Mouse (Mus musculus): ENCODE measurements at regions not wholly inside any gene's neighbourhood (a gene's known extent, or its start where the extent isn't known, plus 50 kb on each side); places are given as distances from the start of the nearest gene placed in this dataset.

DNA sequence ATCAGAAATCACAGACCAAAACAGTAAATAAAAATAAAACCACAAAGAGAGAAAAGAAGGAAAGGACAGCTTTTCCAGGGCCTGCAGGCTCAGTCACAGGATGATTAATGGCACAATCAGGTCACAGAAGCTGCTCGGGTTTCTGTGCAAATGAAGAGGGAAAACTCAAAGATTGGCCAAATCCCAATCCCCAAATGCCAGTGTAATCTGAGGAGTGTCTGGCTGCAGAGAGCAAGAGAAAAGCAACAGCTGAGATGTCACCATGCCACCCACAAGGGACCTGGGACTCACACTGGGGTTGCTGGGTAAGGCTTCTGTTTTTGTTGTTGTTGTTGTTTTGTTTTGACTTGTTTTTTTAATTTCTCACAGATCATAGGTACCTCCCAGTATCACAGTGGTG is 261.5 kb upstream of the Hs6st1 start:
- no peaks in the 10 kb centered on the region for H3K9me3 ChIP-seq (ENCODE audit: control insufficient read depth, low read length)
- H3K4me1 ChIP-seq (ENCODE audit: control insufficient read depth, insufficient read depth, low read length): peaks cover 3% of the 10 kb centered on the region
- H3K9ac ChIP-seq (replicated peaks; ENCODE audit: low read length): no peak overlapping the region
- no peak overlapping the region for H3K27ac ChIP-seq (replicated peaks; ENCODE audit: low read depth, low read length)
- no peak overlapping the region for H3K4me3 ChIP-seq (replicated peaks; ENCODE audit: low read depth, low read length)
- ATAC-seq (ENCODE audit: low FRiP score, low TSS enrichment) (no peak), DNase-seq (no peak)
- no peak overlapping the region for H3K4me2 ChIP-seq (ENCODE audit: low read length)
- WGBS: 42% methylated on average over 1 of the region's 1 CpGs
- no peaks in the 10 kb centered on the region for H3K27me3 ChIP-seq (ENCODE audit: control insufficient read depth, insufficient read depth, low read length)
- no peaks in the 10 kb centered on the region for H3K36me3 ChIP-seq (ENCODE audit: control insufficient read depth, insufficient read depth, low read length)

DNA sequence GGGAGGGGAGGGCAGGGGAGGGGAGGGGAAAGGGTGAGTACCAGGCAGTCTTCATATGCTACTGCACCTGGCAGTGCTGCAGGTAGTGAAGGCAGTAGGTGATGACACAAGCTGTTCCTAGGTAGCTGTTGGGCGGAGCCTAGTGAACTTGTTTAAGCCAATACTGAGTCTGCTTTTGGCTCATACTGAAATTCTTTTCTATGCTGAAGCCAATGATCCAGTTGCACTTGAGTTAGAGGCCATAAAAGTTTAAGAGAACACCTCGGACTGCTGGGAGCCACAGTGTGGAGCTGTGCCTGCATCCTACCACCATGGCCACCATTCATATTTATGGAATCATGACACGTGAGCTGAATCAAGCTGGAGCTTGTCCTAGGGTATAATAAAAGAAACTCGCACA is 259.3 kb upstream of the Hs6st1 start:
- H3K4me2 ChIP-seq (ENCODE audit: low read length): no peak overlapping the region
- ATAC-seq (ENCODE audit: low FRiP score, low TSS enrichment) (no peak), DNase-seq (no peak)
- WGBS: 89% methylated on average over 4 of the region's 4 CpGs
- H3K9me3 ChIP-seq (ENCODE audit: control insufficient read depth, low read length): no peaks in the 10 kb centered on the region
- H3K9ac ChIP-seq (replicated peaks; ENCODE audit: low read length): no peak overlapping the region
- H3K27ac ChIP-seq (replicated peaks; ENCODE audit: low read depth, low read length): no peak overlapping the region
- H3K36me3 ChIP-seq (ENCODE audit: control insufficient read depth, insufficient read depth, low read length): no peaks in the 10 kb centered on the region
- H3K4me3 ChIP-seq (replicated peaks; ENCODE audit: low read depth, low read length): no peak overlapping the region
- peaks cover 3% of the 10 kb centered on the region for H3K4me1 ChIP-seq (ENCODE audit: control insufficient read depth, insufficient read depth, low read length)
- H3K27me3 ChIP-seq (ENCODE audit: control insufficient read depth, insufficient read depth, low read length): no peaks in the 10 kb centered on the region

DNA sequence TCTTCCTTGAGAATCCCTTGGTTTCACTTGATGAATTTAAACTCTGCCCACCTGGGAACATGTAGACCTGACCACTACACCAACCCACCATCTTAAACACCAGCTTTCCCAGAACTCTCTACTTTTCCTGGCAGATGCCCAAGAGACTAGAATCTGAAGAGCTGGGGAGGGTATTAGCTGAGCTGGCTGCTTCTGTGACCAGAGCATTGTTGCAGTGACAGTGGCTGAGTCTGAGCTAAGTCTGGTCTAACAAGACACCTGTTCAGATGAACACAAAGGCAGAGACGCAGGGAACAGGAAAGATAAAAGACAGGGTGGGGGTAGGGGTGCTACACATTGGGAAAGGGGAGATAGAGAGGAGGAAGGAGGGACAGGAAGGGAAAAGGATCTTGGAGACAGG is 258.9 kb upstream of the Hs6st1 start:
- H3K27me3 ChIP-seq (ENCODE audit: control insufficient read depth, insufficient read depth, low read length): no peaks in the 10 kb centered on the region
- H3K4me1 ChIP-seq (ENCODE audit: control insufficient read depth, insufficient read depth, low read length): peaks cover 3% of the 10 kb centered on the region
- H3K36me3 ChIP-seq (ENCODE audit: control insufficient read depth, insufficient read depth, low read length): no peaks in the 10 kb centered on the region
- no peak overlapping the region for H3K27ac ChIP-seq (replicated peaks; ENCODE audit: low read depth, low read length)
- H3K9me3 ChIP-seq (ENCODE audit: control insufficient read depth, low read length): no peaks in the 10 kb centered on the region
- no peak overlapping the region for H3K9ac ChIP-seq (replicated peaks; ENCODE audit: low read length)
- DNase-seq (peak; percentile 17), ATAC-seq (ENCODE audit: low FRiP score, low TSS enrichment) (no peak)
- WGBS: 57% methylated on average over 1 of the region's 1 CpGs
- no peak overlapping the region for H3K4me3 ChIP-seq (replicated peaks; ENCODE audit: low read depth, low read length)
- H3K4me2 ChIP-seq (ENCODE audit: low read length): no peak overlapping the region

DNA sequence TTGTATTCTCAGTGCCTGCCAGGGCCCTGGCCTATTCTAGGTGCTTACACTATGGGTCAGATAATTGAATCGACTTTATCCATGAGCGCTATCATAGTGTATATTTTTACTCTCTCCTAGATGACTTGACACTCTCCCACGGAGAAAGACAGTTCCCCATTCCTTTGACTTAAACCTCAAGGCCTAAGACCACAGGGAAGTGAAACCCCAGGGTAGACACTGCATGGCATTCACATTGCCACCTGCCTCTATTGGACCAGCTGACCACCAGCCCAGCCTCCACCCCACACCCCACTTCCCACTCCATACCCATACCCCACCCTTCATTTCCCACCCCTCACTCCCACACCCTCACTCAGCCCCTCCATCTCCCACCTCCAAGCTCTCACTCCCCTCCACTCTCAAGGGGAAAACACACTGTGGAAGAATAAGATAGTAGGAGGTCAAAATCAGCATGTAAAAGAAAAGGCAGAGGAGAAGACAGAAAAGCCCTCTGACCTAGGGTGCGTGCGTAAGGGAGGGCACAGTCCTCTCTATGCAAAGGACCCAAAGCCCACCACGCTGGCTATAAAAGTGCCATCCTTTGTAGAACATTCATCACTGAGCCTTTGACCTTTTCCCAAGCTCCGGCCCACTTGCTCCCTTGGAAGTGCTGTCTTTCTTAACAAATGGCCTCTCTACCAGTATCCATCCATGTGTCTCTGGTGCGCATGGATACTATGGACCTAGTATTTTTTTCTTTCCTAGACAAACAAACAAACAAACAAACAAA is 257.4 kb upstream of the Hs6st1 start:
- no peak overlapping the region for H3K4me3 ChIP-seq (replicated peaks; ENCODE audit: low read depth, low read length)
- no peak overlapping the region for H3K9ac ChIP-seq (replicated peaks; ENCODE audit: low read length)
- H3K4me1 ChIP-seq (ENCODE audit: control insufficient read depth, insufficient read depth, low read length): peaks cover under 1% of the 10 kb centered on the region
- H3K4me2 ChIP-seq (ENCODE audit: low read length): no peak overlapping the region
- no peaks in the 10 kb centered on the region for H3K36me3 ChIP-seq (ENCODE audit: control insufficient read depth, insufficient read depth, low read length)
- H3K9me3 ChIP-seq (ENCODE audit: control insufficient read depth, low read length): no peaks in the 10 kb centered on the region
- ATAC-seq (ENCODE audit: low FRiP score, low TSS enrichment): no peak
- H3K27ac ChIP-seq (replicated peaks; ENCODE audit: low read depth, low read length): no peak overlapping the region
- WGBS: 90% methylated on average over 8 of the region's 8 CpGs
- no peaks in the 10 kb centered on the region for H3K27me3 ChIP-seq (ENCODE audit: control insufficient read depth, insufficient read depth, low read length)
- DNase-seq: no peak

DNA sequence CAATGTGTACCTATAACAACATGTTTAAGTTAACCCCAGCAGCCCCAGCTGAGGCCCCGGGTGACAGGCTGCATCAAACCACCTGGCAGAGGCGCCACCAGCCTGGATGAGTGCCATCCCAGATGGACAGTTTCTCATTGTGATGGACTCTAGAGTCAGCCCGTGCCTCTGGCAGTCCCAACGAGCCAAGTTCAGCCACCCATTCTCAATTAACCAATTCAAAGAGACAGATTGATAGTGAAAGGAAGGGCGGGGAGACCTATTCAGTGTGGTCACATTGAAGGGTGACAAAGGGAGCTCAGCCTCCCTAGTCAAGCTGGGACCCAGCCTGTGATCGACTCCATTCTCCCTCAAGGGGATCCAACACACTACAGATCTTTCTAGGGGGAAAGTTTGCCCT is 256.8 kb upstream of the Hs6st1 start:
- Histone ChIP-seq H3K27me3 (ENCODE audit: control insufficient read depth, insufficient read depth, low read length) (no peaks in the 10 kb centered on the region), H3K27ac (replicated peaks; ENCODE audit: low read depth, low read length) (no peak overlapping the region), H3K36me3 (ENCODE audit: control insufficient read depth, insufficient read depth, low read length) (no peaks in the 10 kb centered on the region), H3K9ac (replicated peaks; ENCODE audit: low read length) (no peak overlapping the region), H3K4me2 (ENCODE audit: low read length) (no peak overlapping the region), H3K4me3 (replicated peaks; ENCODE audit: low read depth, low read length) (no peak overlapping the region), H3K9me3 (ENCODE audit: control insufficient read depth, low read length) (no peaks in the 10 kb centered on the region), H3K4me1 (ENCODE audit: control insufficient read depth, insufficient read depth, low read length) (no peaks in the 10 kb centered on the region; the same call in 1 of the 2 replicates)
- DNase-seq (peak; percentile 28), ATAC-seq (ENCODE audit: low FRiP score, low TSS enrichment) (no peak)
- 53% methylated on average over 6 of the region's 6 CpGs for WGBS

DNA sequence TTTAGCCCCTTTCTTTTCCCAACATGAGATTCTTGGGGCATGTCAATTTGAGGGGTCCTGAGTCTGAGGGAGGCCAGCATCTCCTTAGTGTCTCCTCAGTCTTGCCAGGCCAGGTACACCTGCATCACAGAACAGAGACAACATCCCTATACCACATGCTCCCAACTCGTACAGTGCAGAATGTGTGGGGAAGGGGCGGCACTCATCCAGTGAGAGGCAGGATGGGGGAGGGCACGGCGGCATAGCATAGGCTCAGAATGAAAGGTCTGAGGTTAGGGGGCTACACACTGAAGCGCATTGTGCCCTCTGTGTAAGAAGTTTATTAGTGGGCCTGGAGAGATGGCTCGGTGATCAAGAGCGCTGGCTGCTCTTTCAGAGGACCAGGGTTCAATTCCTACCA is 256.4 kb upstream of the Hs6st1 start:
- no peak for ATAC-seq (ENCODE audit: low FRiP score, low TSS enrichment)

DNA sequence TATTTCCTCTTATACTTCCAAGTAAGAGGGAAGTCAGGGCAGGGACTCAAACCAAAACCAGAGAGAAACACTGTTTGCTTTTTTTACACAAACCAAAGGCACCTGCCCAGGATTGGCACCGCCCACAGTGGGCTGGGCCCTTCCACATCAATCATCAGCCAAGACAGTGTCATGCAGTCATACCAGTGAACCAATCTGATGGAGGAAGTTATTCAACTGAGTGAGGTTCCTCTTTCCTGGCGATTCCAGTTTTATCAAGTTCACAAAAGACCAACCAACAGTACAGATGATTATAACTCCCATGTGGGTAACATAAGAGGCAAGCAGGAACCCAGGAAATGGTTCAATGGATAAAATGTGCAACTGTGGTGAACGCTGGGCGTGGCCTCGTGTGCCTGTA is 254.6 kb upstream of the Hs6st1 start:
- H3K4me3 ChIP-seq (replicated peaks; ENCODE audit: low read depth, low read length): no peak overlapping the region
- no peaks in the 10 kb centered on the region for H3K27me3 ChIP-seq (ENCODE audit: control insufficient read depth, insufficient read depth, low read length)
- H3K27ac ChIP-seq (replicated peaks; ENCODE audit: low read depth, low read length): no peak overlapping the region
- no peaks in the 10 kb centered on the region for H3K9me3 ChIP-seq (ENCODE audit: control insufficient read depth, low read length)
- 96% methylated on average over 5 of the region's 5 CpGs for WGBS
- H3K4me1 ChIP-seq (ENCODE audit: control insufficient read depth, insufficient read depth, low read length): no peaks in the 10 kb centered on the region; the same call in 1 of the 2 replicates
- ATAC-seq (ENCODE audit: low FRiP score, low TSS enrichment): no peak
- H3K9ac ChIP-seq (replicated peaks; ENCODE audit: low read length): no peak overlapping the region
- DNase-seq: no peak
- no peak overlapping the region for H3K4me2 ChIP-seq (ENCODE audit: low read length)
- no peaks in the 10 kb centered on the region for H3K36me3 ChIP-seq (ENCODE audit: control insufficient read depth, insufficient read depth, low read length)

More for the DNA sequence above, 256.4 kb upstream of the Hs6st1 start:
- H3K27me3 ChIP-seq (ENCODE audit: control insufficient read depth, insufficient read depth, low read length): no peaks in the 10 kb centered on the region
- no peaks in the 10 kb centered on the region for H3K9me3 ChIP-seq (ENCODE audit: control insufficient read depth, low read length)
- WGBS: 89% methylated on average over 7 of the region's 7 CpGs
- no peak overlapping the region for H3K4me2 ChIP-seq (ENCODE audit: low read length)
- no peaks in the 10 kb centered on the region; the same call in 1 of the 2 replicates for H3K4me1 ChIP-seq (ENCODE audit: control insufficient read depth, insufficient read depth, low read length)
- H3K4me3 ChIP-seq (replicated peaks; ENCODE audit: low read depth, low read length): no peak overlapping the region
- no peaks in the 10 kb centered on the region for H3K36me3 ChIP-seq (ENCODE audit: control insufficient read depth, insufficient read depth, low read length)
- H3K27ac ChIP-seq (replicated peaks; ENCODE audit: low read depth, low read length): no peak overlapping the region
- DNase-seq: no peak
- H3K9ac ChIP-seq (replicated peaks; ENCODE audit: low read length): no peak overlapping the region

DNA sequence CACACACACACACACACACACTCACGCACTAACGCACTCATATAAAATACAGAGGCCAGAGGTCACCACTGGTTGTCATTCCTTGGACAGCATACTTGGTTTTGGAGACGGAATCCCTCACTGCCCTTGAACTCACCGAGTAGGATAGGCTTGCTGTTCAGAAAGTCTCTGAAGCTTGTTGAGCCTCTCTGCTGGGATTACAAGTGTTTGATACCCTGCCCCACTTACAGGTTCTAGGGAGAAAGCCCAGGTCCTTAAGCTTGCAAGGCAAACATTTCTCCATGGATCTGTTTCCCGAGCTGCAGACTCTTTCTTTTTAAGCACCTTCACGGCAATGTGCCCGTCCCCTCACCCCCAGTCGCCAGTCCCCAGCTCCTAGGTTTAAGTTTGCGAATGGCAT is 254.0 kb upstream of the Hs6st1 start:
- Histone ChIP-seq H3K4me2 (ENCODE audit: low read length) (no peak overlapping the region), H3K27ac (replicated peaks; ENCODE audit: low read depth, low read length) (no peak overlapping the region), H3K36me3 (ENCODE audit: control insufficient read depth, insufficient read depth, low read length) (no peaks in the 10 kb centered on the region), H3K4me3 (replicated peaks; ENCODE audit: low read depth, low read length) (no peak overlapping the region), H3K9ac (replicated peaks; ENCODE audit: low read length) (no peak overlapping the region), H3K4me1 (ENCODE audit: control insufficient read depth, insufficient read depth, low read length) (no peaks in the 10 kb centered on the region; the same call in 1 of the 2 replicates), H3K9me3 (ENCODE audit: control insufficient read depth, low read length) (no peaks in the 10 kb centered on the region), H3K27me3 (ENCODE audit: control insufficient read depth, insufficient read depth, low read length) (no peaks in the 10 kb centered on the region)
- ATAC-seq (ENCODE audit: low FRiP score, low TSS enrichment) (no peak), DNase-seq (no peak)
- whole genome bisulfite sequencing: 89% methylated on average over 9 of the region's 9 CpGs

DNA sequence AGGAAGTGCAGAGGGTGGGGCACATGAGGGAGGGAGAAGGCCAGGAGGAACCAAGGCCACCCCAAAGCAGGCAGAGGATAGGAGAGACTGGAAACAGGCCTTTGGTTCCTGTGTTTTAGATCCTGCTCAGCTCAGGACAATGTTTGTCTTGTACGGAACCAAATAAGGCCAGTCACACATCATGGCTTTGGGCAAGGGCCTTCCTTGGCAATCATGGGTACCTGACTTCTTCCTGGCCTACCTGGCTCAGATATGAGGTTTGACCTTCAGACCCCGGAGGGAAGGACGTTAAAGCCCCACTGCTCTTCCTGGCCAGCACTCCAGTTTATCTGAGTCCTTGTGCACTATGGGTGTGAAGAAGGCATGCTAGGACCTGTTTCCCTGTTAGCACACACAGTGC is 253.4 kb upstream of the Hs6st1 start:
- 98% methylated on average over 3 of the region's 3 CpGs for WGBS
- Histone ChIP-seq H3K4me3 (replicated peaks; ENCODE audit: low read depth, low read length) (no peak overlapping the region), H3K4me2 (ENCODE audit: low read length) (no peak overlapping the region), H3K9me3 (ENCODE audit: control insufficient read depth, low read length) (no peaks in the 10 kb centered on the region), H3K9ac (replicated peaks; ENCODE audit: low read length) (no peak overlapping the region), H3K27ac (replicated peaks; ENCODE audit: low read depth, low read length) (no peak overlapping the region), H3K27me3 (ENCODE audit: control insufficient read depth, insufficient read depth, low read length) (no peaks in the 10 kb centered on the region), H3K4me1 (ENCODE audit: control insufficient read depth, insufficient read depth, low read length) (no peaks in the 10 kb centered on the region; the same call in 1 of the 2 replicates), H3K36me3 (ENCODE audit: control insufficient read depth, insufficient read depth, low read length) (no peaks in the 10 kb centered on the region)
- ATAC-seq (ENCODE audit: low FRiP score, low TSS enrichment) (no peak), DNase-seq (no peak)
